Mouse (Mus musculus): Measurements from ENCODE around the gene Oxct2a. TPM values are rescaled to one million over a fixed set of nuclear protein-coding genes. Genes with fewer than 3 reads are reported as not detected.
A peak's percentile ranks its signal among the peaks of the same experiment; 100 is the strongest.

The Oxct2a gene
- polyA plus RNA-seq, 1 experiment from 2014 or later: not detected

DNA sequence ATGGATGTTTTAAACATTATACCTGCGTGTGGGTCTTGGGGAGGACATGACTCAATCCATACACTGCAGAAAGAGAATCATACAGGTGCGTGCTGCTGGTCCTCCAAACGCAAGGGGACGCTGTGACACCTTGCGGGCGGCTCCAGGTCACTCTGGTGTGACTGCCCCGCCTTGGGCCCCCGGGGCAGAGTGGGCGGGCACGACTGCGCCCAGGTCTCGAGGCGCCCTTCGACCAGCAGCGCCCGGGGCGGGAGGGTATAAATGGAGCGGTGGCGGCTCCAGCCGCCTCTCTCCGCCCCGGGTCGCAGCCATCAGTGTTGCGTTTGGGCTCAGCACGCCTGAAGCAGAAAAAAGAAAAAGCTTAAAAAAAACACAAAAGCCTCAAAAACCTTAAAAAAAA is 40.9 kb downstream of the Oxct2a start:
- no peaks in the 10 kb centered on the region for H3K27me3 ChIP-seq (ENCODE audit: insufficient read depth, low read length)
- DNase-seq (ENCODE audit: low spot score) (peak; percentile 89), ATAC-seq (replicated peaks; ENCODE audit: low FRiP score, low read depth) (peak; percentile 97)
- peak overlapping the region; percentile 79 for H3K4me2 ChIP-seq (ENCODE audit: low read length)
- H3K9me3 ChIP-seq (replicated peaks; ENCODE audit: low read length): no peaks in the 10 kb centered on the region
- peak overlapping the region; percentile 52; the same call in 1 of the 2 replicates for H3K9ac ChIP-seq (ENCODE audit: low read depth, low read length)
- H3K27ac ChIP-seq: peak overlapping the region; percentile 66; the same call in 1 of the 2 replicates
- WGBS: under 1% methylated on average over 25 of the region's 25 CpGs
- H3K4me3 ChIP-seq (replicated peaks; ENCODE audit: low read depth, low read length): peak overlapping the region; percentile 50
- TF ChIP-seq CTCF (IDR thresholded peaks at IDR 0.05; ENCODE audit: low read depth): peak; percentile 90
- 0 out of 2 replicates have a peak, but pooled peaks cover 8% of the 10 kb centered on the region for H3K36me3 ChIP-seq (ENCODE audit: insufficient read depth, low read length)
- peaks cover 17% of the 10 kb centered on the region for H3K4me1 ChIP-seq (replicated peaks; ENCODE audit: insufficient read depth, low read length)

DNA sequence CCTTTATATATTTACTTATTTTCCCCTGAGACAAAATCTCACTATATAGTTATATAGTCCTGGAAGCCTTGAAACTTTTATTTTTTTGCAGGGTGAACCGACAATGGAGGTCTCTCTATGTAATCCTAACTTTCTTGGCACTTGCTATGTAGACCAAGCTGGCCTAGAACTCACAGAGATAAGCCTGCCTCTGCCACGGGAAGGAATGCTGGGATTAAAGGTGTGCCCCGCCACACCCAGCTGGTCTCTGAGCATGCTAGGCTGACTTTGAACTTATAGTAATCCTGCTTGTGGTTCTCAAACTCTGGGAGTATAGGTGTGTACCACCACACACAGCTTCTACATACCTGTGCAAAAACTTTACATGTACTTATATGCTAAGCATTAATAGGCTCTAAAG is 43.3 kb downstream of the Oxct2a start:
- no peak for ATAC-seq (replicated peaks; ENCODE audit: low FRiP score, low read depth)
- Histone ChIP-seq H3K4me2 (ENCODE audit: low read length) (no peak overlapping the region), H3K9ac (ENCODE audit: low read depth, low read length) (no peak overlapping the region), H3K4me3 (replicated peaks; ENCODE audit: low read depth, low read length) (no peak overlapping the region), H3K9me3 (replicated peaks; ENCODE audit: low read length) (no peaks in the 10 kb centered on the region), H3K27ac (no peak overlapping the region), H3K4me1 (replicated peaks; ENCODE audit: insufficient read depth, low read length) (peaks cover 12% of the 10 kb centered on the region), H3K27me3 (ENCODE audit: insufficient read depth, low read length) (no peaks in the 10 kb centered on the region), H3K36me3 (ENCODE audit: insufficient read depth, low read length) (no peaks in the 10 kb centered on the region)
- no peak for DNase-seq (ENCODE audit: low spot score)
- TF ChIP-seq CTCF (IDR thresholded peaks at IDR 0.05; ENCODE audit: low read depth): no peak
- WGBS: 76% methylated on average over 3 of the region's 3 CpGs

Other genes starting within 250 kb of the Oxct2a start
- gene Bmp8b, start 218.5 kb downstream of the Oxct2a start, polyA plus RNA-seq (2015; fragmentation: Nextera tagmentation; extraction: Ambion mirVana): 0.34 and 0.38 TPM in 2 replicates
- 0.17 and 0.20 TPM in 2 replicates for gene Oxct2b, start 207.4 kb downstream of the Oxct2a start, polyA plus RNA-seq (2015; fragmentation: Nextera tagmentation; extraction: Ambion mirVana)
- gene Ppie, start 183.7 kb downstream of the Oxct2a start, polyA plus RNA-seq (2015; fragmentation: Nextera tagmentation; extraction: Ambion mirVana): 76.9 and 82.8 TPM in 2 replicates
- gene Hpcal4, start 140.4 kb downstream of the Oxct2a start, polyA plus RNA-seq (2015; fragmentation: Nextera tagmentation; extraction: Ambion mirVana): 3.7 and 3.8 TPM in 2 replicates
- 0.47 and 0.71 TPM in 2 replicates for gene Nt5c1a, start 122.1 kb downstream of the Oxct2a start, polyA plus RNA-seq (2015; fragmentation: Nextera tagmentation; extraction: Ambion mirVana)
- 28.7 and 31.6 TPM in 2 replicates for gene Heyl, start 90.1 kb downstream of the Oxct2a start, polyA plus RNA-seq (2015; fragmentation: Nextera tagmentation; extraction: Ambion mirVana)
- 28.2 and 29.7 TPM in 2 replicates for gene Pabpc4, start 61.3 kb downstream of the Oxct2a start, polyA plus RNA-seq (2015; fragmentation: Nextera tagmentation; extraction: Ambion mirVana)
- gene Bmp8a, start 19.6 kb upstream of the Oxct2a start, polyA plus RNA-seq (2015; fragmentation: Nextera tagmentation; extraction: Ambion mirVana): 0.32 and 0.41 TPM in 2 replicates